Mouse (Mus musculus): ENCODE measurements around the gene Armh3. TPM values are rescaled to one million over a fixed set of nuclear protein-coding genes. Genes with fewer than 3 reads are reported as not detected.

Gene Armh3
- total RNA-seq, 2 experiments from 2014 or later = 16.7 to 17.2 TPM

- intact Hi-C loops (cut with DNase I) = no loop called here
- no peak for DNase-seq
Measured at GRCm38 (mm10) chr19:46035971-46036370, 37.7 kb upstream of the Armh3 start.

GRCm38 (mm10) chr19:46033911-46034310, 35.6 kb upstream of the Armh3 start:
- intact Hi-C loops (cut with DNase I) = no loop called here
- DNase-seq = no peak

GRCm38 (mm10) chr19:46032731-46033510, 34.6 kb upstream of the Armh3 start:
- no peak for DNase-seq
- intact Hi-C loops (cut with DNase I) = no loop called here

- DNase-seq = peak in 1 of 2 experiments; percentile 31
- intact Hi-C loops (cut with DNase I) = no loop called here
Measured at GRCm38 (mm10) chr19:46031689-46032432, 33.6 kb upstream of the Armh3 start.

GRCm38 (mm10) chr19:46030196-46030983, 32.1 kb upstream of the Armh3 start:
- no peak for DNase-seq
- intact Hi-C loops (cut with DNase I) = no loop called here

GRCm38 (mm10) chr19:46029652-46030051, 31.4 kb upstream of the Armh3 start:
- DNase-seq = no peak
- intact Hi-C loops (cut with DNase I) = no loop called here

GRCm38 (mm10) chr19:46028747-46029320, 30.5 kb upstream of the Armh3 start:
- intact Hi-C loops (cut with DNase I) = no loop called here

GRCm38 (mm10) chr19:46026567-46026966, 28.3 kb upstream of the Armh3 start:
- peak; percentile 71 to 72 for DNase-seq
- intact Hi-C loops (cut with DNase I) = no loop called here

More at GRCm38 (mm10) chr19:46028747-46029320, 30.5 kb upstream of the Armh3 start:
- DNase-seq = no peak

- no peak for DNase-seq
Measured at GRCm38 (mm10) chr19:46024959-46025358, 26.7 kb upstream of the Armh3 start.

GRCm38 (mm10) chr19:46016023-46016422, 17.7 kb upstream of the Armh3 start:
- intact Hi-C loops (cut with DNase I) = no loop called here
- DNase-seq = no peak

More at GRCm38 (mm10) chr19:46024959-46025358, 26.7 kb upstream of the Armh3 start:
- intact Hi-C loops (cut with DNase I) = no loop called here

- DNase-seq = peak; percentile 91 to 95
- intact Hi-C loops (cut with DNase I) = loop anchor here (2.0 to 5.0 kb wide), 3 partner anchors 52 to 210 kb away; no protein-coding TSS in a partner anchor
Measured at GRCm38 (mm10) chr19:46014572-46015178, 16.4 kb upstream of the Armh3 start.

GRCm38 (mm10) chr19:46005680-46006079, 7.4 kb upstream of the Armh3 start:
- DNase-seq = no peak
- intact Hi-C loops (cut with DNase I) = loop anchor here (10.0 kb wide), 1 partner anchor 431 kb away; no protein-coding TSS in a partner anchor

GRCm38 (mm10) chr19:46004814-46005466, 6.7 kb upstream of the Armh3 start:
- intact Hi-C loops (cut with DNase I) = loop anchor here (10.0 kb wide), 1 partner anchor 430 kb away; no protein-coding TSS in a partner anchor
- no peak for DNase-seq

- intact Hi-C loops (cut with DNase I) = loop anchor here (10.0 kb wide), 1 partner anchor 429 kb away; no protein-coding TSS in a partner anchor
- DNase-seq = peak; percentile 91
Measured at GRCm38 (mm10) chr19:46003371-46004226, 5.3 kb upstream of the Armh3 start, which contains the start of gene Hps6. Gene Hps6, plus strand, starts transcription at chr19:46003508.

- DNase-seq = no peak
- intact Hi-C loops (cut with DNase I) = loop anchor here (10.0 kb wide), 1 partner anchor 427 kb away; no protein-coding TSS in a partner anchor
Measured at GRCm38 (mm10) chr19:46002279-46002678, 4.0 kb upstream of the Armh3 start.

GRCm38 (mm10) chr19:45999378-45999777, 1.1 kb upstream of the Armh3 start:
- intact Hi-C loops (cut with DNase I) = no loop called here
- DNase-seq = no peak

- intact Hi-C loops (cut with DNase I) = no loop called here
- no peak for DNase-seq
Measured at GRCm38 (mm10) chr19:45998694-45999217, 468 bp upstream of the Armh3 start.

- DNase-seq = no peak
- intact Hi-C loops (cut with DNase I) = no loop called here
Measured at GRCm38 (mm10) chr19:45997365-45997764, 923 bp downstream of the Armh3 start.
